Mouse (Mus musculus) olfactory bulb, adult 2 months (tissue): ENCODE results near the gene Lrrc73.

Experiments used
- CTCF ChIP-seq: fragments of 200-500 bp; IDR thresholded peaks from 2 replicates; pipeline ENCODE4 v1.5.1; 2012; ENCODE audit warnings: low read depth, mild to moderate bottlenecking, low read length, moderate library complexity; ENCODE audit not compliant: insufficient read depth
- POLR2A ChIP-seq: fragments of 200-500 bp; IDR thresholded peaks from 2 replicates; pipeline ENCODE4 v1.6.1; 2012; ENCODE audit warnings: mild to moderate bottlenecking, low read depth, low read length, moderate library complexity; ENCODE audit not compliant: insufficient read depth

- TF ChIP-seq POLR2A (no peak), CTCF (no peak)
Measured at GRCm38 (mm10) chr17:46266986-46267385, 13.7 kb downstream of the Lrrc73 start.
